Mouse (Mus musculus) cerebellum, postnatal 4 days (tissue): ENCODE data around the gene Tes.

Source experiments
- DNase-seq, 2 experiments: peaks; one replicate each; pipeline ENCODE4 v3.0.0; 2022; ENCODE audit warnings: low spot score in 2 of 2, mixed read lengths in 1 of 2

Tes gene

GRCm38 (mm10) chr6:17079304-17079703 is 14.4 kb downstream of the Tes start:
- no peak for DNase-seq

GRCm38 (mm10) chr6:17079826-17080225 is 14.9 kb downstream of the Tes start:
- DNase-seq: no peak

- DNase-seq: no peak
These were observed 17.3 kb downstream of the Tes start for GRCm38 (mm10) chr6:17082238-17082637.

GRCm38 (mm10) chr6:17082800-17083199 is 17.9 kb downstream of the Tes start:
- no peak for DNase-seq

- peak; percentile 45 to 57 for DNase-seq
These were observed 22.5 kb downstream of the Tes start for GRCm38 (mm10) chr6:17087485-17087884.

- DNase-seq: no peak
These were observed 32.4 kb downstream of the Tes start for GRCm38 (mm10) chr6:17097301-17097700.

- no peak for DNase-seq
These were observed 33.6 kb downstream of the Tes start for GRCm38 (mm10) chr6:17098559-17098958.

- DNase-seq: peak in 1 of 2 experiments; percentile 5
These were observed 34.7 kb downstream of the Tes start for GRCm38 (mm10) chr6:17099477-17100130.

- peak; percentile 33 to 53 for DNase-seq
These were observed 40.8 kb downstream of the Tes start for GRCm38 (mm10) chr6:17105714-17106113.

GRCm38 (mm10) chr6:17106493-17106892 is 41.5 kb downstream of the Tes start:
- no peak for DNase-seq

GRCm38 (mm10) chr6:17109204-17109603 is 44.3 kb downstream of the Tes start:
- no peak for DNase-seq

GRCm38 (mm10) chr6:17110564-17111100 is 45.7 kb downstream of the Tes start:
- no peak for DNase-seq

- DNase-seq: no peak
These were observed 47.1 kb downstream of the Tes start for GRCm38 (mm10) chr6:17112081-17112480.

GRCm38 (mm10) chr6:17112990-17113389 is 48.0 kb downstream of the Tes start:
- DNase-seq: no peak

- no peak for DNase-seq
These were observed 49.6 kb downstream of the Tes start for GRCm38 (mm10) chr6:17114588-17114987.

GRCm38 (mm10) chr6:17115046-17115790 is 50.3 kb downstream of the Tes start:
- DNase-seq: no peak

- DNase-seq: no peak
These were observed 54.7 kb downstream of the Tes start for GRCm38 (mm10) chr6:17119521-17120232.

- no peak for DNase-seq
These were observed 75.1 kb downstream of the Tes start for GRCm38 (mm10) chr6:17140021-17140420.

GRCm38 (mm10) chr6:17142577-17143359 is 77.8 kb downstream of the Tes start:
- DNase-seq: no peak

GRCm38 (mm10) chr6:17151071-17151715 is 86.2 kb downstream of the Tes start:
- DNase-seq: no peak

- DNase-seq: no peak
These were observed 87.6 kb downstream of the Tes start for GRCm38 (mm10) chr6:17152551-17152950.
